Mouse (Mus musculus): ENCODE data around the gene Apobec4. TPM values are rescaled to one million over a fixed set of nuclear protein-coding genes. Genes with fewer than 3 reads are reported as not detected.
A peak's percentile ranks its signal among the peaks of the same experiment; 100 is the strongest.

Gene Apobec4
- total RNA-seq, 1 experiment, result not detected

- TF ChIP-seq MAFK (IDR thresholded peaks at IDR 0.05; ENCODE audit: insufficient read depth, low read depth, low read length) (no peak), ZNF384 (IDR thresholded peaks at IDR 0.05; ENCODE audit: low read depth, low read length) (no peak), HCFC1 (IDR thresholded peaks at IDR 0.05; ENCODE audit: borderline replicate concordance, insufficient read depth, low read length) (no peak), CHD2 (IDR thresholded peaks at IDR 0.05; ENCODE audit: low read depth, low read length) (no peak), ZC3H11A (IDR thresholded peaks at IDR 0.05; ENCODE audit: borderline replicate concordance, low read depth, low read length) (no peak)
- Histone ChIP-seq H3K9me3 (ENCODE audit: control insufficient read depth, insufficient read depth, low read depth, low read length) (no peaks in the 10 kb centered on the region), H3K36me3 (ENCODE audit: control insufficient read depth, insufficient read depth, low read length, poor library complexity, severe bottlenecking) (no peaks in the 10 kb centered on the region), H3K27ac (ENCODE audit: insufficient read depth, low read depth, low read length, poor library complexity, severe bottlenecking) (no peak overlapping the region), H3K9ac (ENCODE audit: insufficient read depth, low read depth, low read length, poor library complexity, severe bottlenecking) (no peak overlapping the region), H3K4me3 (ENCODE audit: insufficient read depth in 1 of 2, low read depth in 1 of 2, low read length in 2 of 2, poor library complexity in 1 of 2, severe bottlenecking in 1 of 2) (no peak overlapping the region), H3K4me1 (ENCODE audit: control insufficient read depth in 2 of 2, insufficient read depth in 2 of 2, low read length in 2 of 2, poor library complexity in 1 of 2) (peaks cover 2 to 4% of the 10 kb centered on the region in 2 experiments; a peak in 2 of 4 replicates)
- in situ Hi-C loops (cut with MboI; ENCODE audit: low sequenced_read_pairs in 2 of 2, unreplicated experiment in 2 of 2), result no loop called here
- DNase-seq (ENCODE audit: low read depth, low spot score), result no peak
Observed at GRCm38 (mm10) chr1:152720969-152721368, 29.4 kb upstream of the Apobec4 start.

GRCm38 (mm10) chr1:152721535-152722198 lies 28.7 kb upstream of the Apobec4 start:
- Histone ChIP-seq H3K36me3 (ENCODE audit: control insufficient read depth, insufficient read depth, low read length, poor library complexity, severe bottlenecking) (no peaks in the 10 kb centered on the region), H3K4me1 (ENCODE audit: control insufficient read depth in 2 of 2, insufficient read depth in 2 of 2, low read length in 2 of 2, poor library complexity in 1 of 2) (peaks cover 2 to 4% of the 10 kb centered on the region in 2 experiments; a peak in 2 of 4 replicates), H3K27ac (ENCODE audit: insufficient read depth, low read depth, low read length, poor library complexity, severe bottlenecking) (no peak overlapping the region), H3K9ac (ENCODE audit: insufficient read depth, low read depth, low read length, poor library complexity, severe bottlenecking) (no peak overlapping the region; the same call in 1 of the 2 replicates), H3K4me3 (ENCODE audit: insufficient read depth in 1 of 2, low read depth in 1 of 2, low read length in 2 of 2, poor library complexity in 1 of 2, severe bottlenecking in 1 of 2) (no peak overlapping the region), H3K9me3 (ENCODE audit: control insufficient read depth, insufficient read depth, low read depth, low read length) (no peaks in the 10 kb centered on the region)
- peak; percentile 37 for DNase-seq (ENCODE audit: low read depth, low spot score)
- TF ChIP-seq ZC3H11A (IDR thresholded peaks at IDR 0.05; ENCODE audit: borderline replicate concordance, low read depth, low read length), result no peak
- no peak for TF ChIP-seq MAFK (IDR thresholded peaks at IDR 0.05; ENCODE audit: insufficient read depth, low read depth, low read length)
- TF ChIP-seq ZNF384 (IDR thresholded peaks at IDR 0.05; ENCODE audit: low read depth, low read length), result no peak
- TF ChIP-seq HCFC1 (IDR thresholded peaks at IDR 0.05; ENCODE audit: borderline replicate concordance, insufficient read depth, low read length), result no peak
- no peak for TF ChIP-seq CHD2 (IDR thresholded peaks at IDR 0.05; ENCODE audit: low read depth, low read length)
- in situ Hi-C loops (cut with MboI; ENCODE audit: low sequenced_read_pairs in 2 of 2, unreplicated experiment in 2 of 2), result no loop called here

GRCm38 (mm10) chr1:152724286-152724685 lies 26.1 kb upstream of the Apobec4 start:
- in situ Hi-C loops (cut with MboI; ENCODE audit: low sequenced_read_pairs in 2 of 2, unreplicated experiment in 2 of 2), result no loop called here
- no peaks in the 10 kb centered on the region for H3K9me3 ChIP-seq (ENCODE audit: control insufficient read depth, insufficient read depth, low read depth, low read length)
- TF ChIP-seq MAFK (IDR thresholded peaks at IDR 0.05; ENCODE audit: insufficient read depth, low read depth, low read length), result no peak
- TF ChIP-seq ZNF384 (IDR thresholded peaks at IDR 0.05; ENCODE audit: low read depth, low read length), result peak; percentile 92
- no peak overlapping the region for H3K27ac ChIP-seq (ENCODE audit: insufficient read depth, low read depth, low read length, poor library complexity, severe bottlenecking)
- H3K4me1 ChIP-seq (ENCODE audit: control insufficient read depth in 2 of 2, insufficient read depth in 2 of 2, low read length in 2 of 2, poor library complexity in 1 of 2), result peaks cover 0 to 4% of the 10 kb centered on the region in 2 experiments; a peak in 1 of 4 replicates
- no peak overlapping the region for H3K4me3 ChIP-seq (ENCODE audit: insufficient read depth in 1 of 2, low read depth in 1 of 2, low read length in 2 of 2, poor library complexity in 1 of 2, severe bottlenecking in 1 of 2)
- no peaks in the 10 kb centered on the region for H3K36me3 ChIP-seq (ENCODE audit: control insufficient read depth, insufficient read depth, low read length, poor library complexity, severe bottlenecking)
- no peak overlapping the region for H3K9ac ChIP-seq (ENCODE audit: insufficient read depth, low read depth, low read length, poor library complexity, severe bottlenecking)
- no peak for DNase-seq (ENCODE audit: low read depth, low spot score)

- Histone ChIP-seq H3K4me1 (ENCODE audit: control insufficient read depth in 2 of 2, insufficient read depth in 2 of 2, low read length in 2 of 2, poor library complexity in 1 of 2) (peaks cover 0 to 2% of the 10 kb centered on the region in 2 experiments; a peak in 1 of 4 replicates), H3K9me3 (ENCODE audit: control insufficient read depth, insufficient read depth, low read depth, low read length) (no peaks in the 10 kb centered on the region), H3K9ac (ENCODE audit: insufficient read depth, low read depth, low read length, poor library complexity, severe bottlenecking) (no peak overlapping the region), H3K36me3 (ENCODE audit: control insufficient read depth, insufficient read depth, low read length, poor library complexity, severe bottlenecking) (no peaks in the 10 kb centered on the region), H3K4me3 (ENCODE audit: insufficient read depth in 1 of 2, low read depth in 1 of 2, low read length in 2 of 2, poor library complexity in 1 of 2, severe bottlenecking in 1 of 2) (no peak overlapping the region), H3K27ac (ENCODE audit: insufficient read depth, low read depth, low read length, poor library complexity, severe bottlenecking) (no peak overlapping the region)
- TF ChIP-seq HCFC1 (IDR thresholded peaks at IDR 0.05; ENCODE audit: borderline replicate concordance, insufficient read depth, low read length), result no peak
- TF ChIP-seq CHD2 (IDR thresholded peaks at IDR 0.05; ENCODE audit: low read depth, low read length), result no peak
- TF ChIP-seq ZC3H11A (IDR thresholded peaks at IDR 0.05; ENCODE audit: borderline replicate concordance, low read depth, low read length), result no peak
- no peak for TF ChIP-seq ZNF384 (IDR thresholded peaks at IDR 0.05; ENCODE audit: low read depth, low read length)
- TF ChIP-seq MAFK (IDR thresholded peaks at IDR 0.05; ENCODE audit: insufficient read depth, low read depth, low read length), result no peak
- in situ Hi-C loops (cut with MboI; ENCODE audit: low sequenced_read_pairs in 2 of 2, unreplicated experiment in 2 of 2), result loop anchor here in 1 of 2 experiments (25.0 kb wide), 1 partner anchor 189 kb away; no protein-coding TSS in a partner anchor
- no peak for DNase-seq (ENCODE audit: low read depth, low spot score)
Observed at GRCm38 (mm10) chr1:152726095-152726494, 24.3 kb upstream of the Apobec4 start.
